Mouse (Mus musculus): Measurements from ENCODE around the gene Cdc42se2.

- TF ChIP-seq CTCF (IDR thresholded peaks at IDR 0.05; ENCODE audit: low read depth, low read length) (no peak), POLR2A (IDR thresholded peaks at IDR 0.05; ENCODE audit: insufficient read depth, low read length) (no peak)
Measured at GRCm38 (mm10) chr11:54673575-54674298, 113.7 kb downstream of the Cdc42se2 start.
